Mouse (Mus musculus) neural tube, embryonic 12.5 days (tissue): ENCODE measurements around the gene Olfr1289. TPM values are rescaled to one million over a fixed set of nuclear protein-coding genes. Genes with fewer than 3 reads are reported as not detected.

Experiments used
- ATAC-seq: fragments of 200-750 bp; cut with Nextera tagmentation; 2 replicates; pipeline ENCODE4 v1.8.0; 2017; ENCODE audit warnings: low read depth, mild to moderate bottlenecking, moderate TSS enrichment, moderate library complexity; ENCODE audit not compliant: low FRiP score
- H3K27ac ChIP-seq: fragments of 300-500 bp; sonication (generic); 2 replicates; pipeline ENCODE4 v1.5.1; 2016
- H3K27me3 ChIP-seq: fragments of 300-500 bp; sonication (generic); replicated peaks from 2 replicates; pipeline ENCODE4 v1.6.1; 2016; ENCODE audit warnings: mild to moderate bottlenecking
- H3K36me3 ChIP-seq: fragments of 300-500 bp; sonication (generic); 2 replicates; pipeline ENCODE4 v1.6.1; 2016; ENCODE audit warnings: mild to moderate bottlenecking
- H3K4me1 ChIP-seq: fragments of 300-500 bp; sonication (generic); 2 replicates; pipeline ENCODE4 v1.6.1; 2016
- H3K4me2 ChIP-seq: fragments of 300-500 bp; sonication (generic); replicated peaks from 2 replicates; pipeline ENCODE4 v1.6.1; 2016; ENCODE audit warnings: mild to moderate bottlenecking
- H3K4me3 ChIP-seq: fragments of 300-500 bp; sonication (generic); 2 replicates; pipeline ENCODE4 v1.5.1; 2016
- H3K9ac ChIP-seq: fragments of 300-500 bp; sonication (generic); 2 replicates; pipeline ENCODE4 v1.6.1; 2016; ENCODE audit warnings: mild to moderate bottlenecking
- H3K9me3 ChIP-seq: fragments of 300-500 bp; sonication (generic); 2 replicates; pipeline ENCODE4 v1.6.1; 2016; ENCODE audit warnings: mild to moderate bottlenecking
- WGBS: fragments of 180-500 bp; shearing (Covaris S2); methylation state at CpG from one replicate; pipeline ENCODE4 v1.1.7; 2016; 5-methylcytosine and 5-hydroxymethylcytosine counted together
- polyA plus RNA-seq: library from polyadenylated mRNA; unstranded; fragments of >200 nt; fragmentation: Nextera tagmentation; extraction: Ambion mirVana; gene quantifications from 2 replicates; pipeline ENCODE4 v1.2.1, GENCODE M21; 2016

Gene Olfr1289
- polyA plus RNA-seq: not detected in 2 replicates

GRCm38 (mm10) chr2:111480519-111480918, at the start of gene Olfr1289:
Olfr1289 (plus strand) TSS chr2:111480819.
- Histone ChIP-seq H3K4me2 (no peak within 1 kb of the TSS), H3K36me3 (no peaks in the 10 kb centered on the region), H3K4me1 (no peaks in the 10 kb centered on the region), H3K4me3 (no peak within 1 kb of the TSS), H3K9me3 (no peaks in the 10 kb centered on the region), H3K27ac (no peak within 1 kb of the TSS), H3K27me3 (no peaks in the 10 kb centered on the region), H3K9ac (no peak within 1 kb of the TSS)
- ATAC-seq: no peak
- WGBS: 86% methylated on average over 1 of the region's 1 CpGs

GRCm38 (mm10) chr2:111448842-111449241, 31.8 kb upstream of the Olfr1289 start, which contains the start of gene Olfr1287:
Olfr1287 (plus strand) TSS chr2:111449142.
- no peaks in the 10 kb centered on the region for H3K27me3 ChIP-seq
- WGBS: 63% methylated on average over 1 of the region's 1 CpGs
- no peak within 1 kb of the TSS for H3K4me2 ChIP-seq
- H3K9ac ChIP-seq: no peak within 1 kb of the TSS
- no peaks in the 10 kb centered on the region for H3K9me3 ChIP-seq
- no peak for ATAC-seq
- no peaks in the 10 kb centered on the region for H3K36me3 ChIP-seq
- no peaks in the 10 kb centered on the region for H3K4me1 ChIP-seq
- H3K4me3 ChIP-seq: no peak within 1 kb of the TSS
- no peak within 1 kb of the TSS for H3K27ac ChIP-seq

GRCm38 (mm10) chr2:111473801-111474200, 6.8 kb upstream of the Olfr1289 start, which contains the start of gene Olfr1288:
Olfr1288 (plus strand) TSS chr2:111474101.
- H3K36me3 ChIP-seq: no peaks in the 10 kb centered on the region
- no peak within 1 kb of the TSS for H3K27ac ChIP-seq
- no peak for ATAC-seq
- WGBS: 89% methylated on average over 1 of the region's 1 CpGs
- no peak within 1 kb of the TSS for H3K4me2 ChIP-seq
- H3K4me1 ChIP-seq: no peaks in the 10 kb centered on the region
- H3K27me3 ChIP-seq: no peaks in the 10 kb centered on the region
- no peak within 1 kb of the TSS for H3K4me3 ChIP-seq
- H3K9ac ChIP-seq: no peak within 1 kb of the TSS
- no peaks in the 10 kb centered on the region for H3K9me3 ChIP-seq

- Histone ChIP-seq H3K4me2 (no peak within 1 kb of the TSS), H3K4me1 (no peaks in the 10 kb centered on the region), H3K36me3 (no peaks in the 10 kb centered on the region), H3K27ac (no peak within 1 kb of the TSS), H3K9me3 (no peaks in the 10 kb centered on the region), H3K4me3 (no peak within 1 kb of the TSS), H3K9ac (no peak within 1 kb of the TSS), H3K27me3 (no peaks in the 10 kb centered on the region)
- WGBS: 84% methylated on average over 5 of the region's 5 CpGs
- ATAC-seq: no peak
These were observed 13.1 kb downstream of the Olfr1289 start, which contains the start of gene Olfr1290 for GRCm38 (mm10) chr2:111493729-111494128. Olfr1290 (minus strand) TSS chr2:111493829.

- no peaks in the 10 kb centered on the region for H3K36me3 ChIP-seq
- ATAC-seq: no peak
- H3K9me3 ChIP-seq: no peaks in the 10 kb centered on the region
- no peak within 1 kb of the TSS for H3K4me2 ChIP-seq
- 94% methylated on average over 3 of the region's 3 CpGs for WGBS
- H3K4me1 ChIP-seq: no peaks in the 10 kb centered on the region
- H3K27ac ChIP-seq: no peak within 1 kb of the TSS
- no peak within 1 kb of the TSS for H3K4me3 ChIP-seq
- H3K9ac ChIP-seq: no peak within 1 kb of the TSS
- H3K27me3 ChIP-seq: no peaks in the 10 kb centered on the region
These were observed 16.3 kb downstream of the Olfr1289 start, which contains the start of gene Olfr1291-ps1 for GRCm38 (mm10) chr2:111496880-111497279. Olfr1291-ps1 (plus strand) TSS chr2:111497180.

GRCm38 (mm10) chr2:111517451-111517850, 36.8 kb downstream of the Olfr1289 start:
- peaks cover 7% of the 10 kb centered on the region; the same call in 1 of the 2 replicates for H3K9me3 ChIP-seq
- H3K27ac ChIP-seq: no peak overlapping the region
- no peak overlapping the region for H3K4me2 ChIP-seq
- no peaks in the 10 kb centered on the region for H3K27me3 ChIP-seq
- H3K9ac ChIP-seq: no peak overlapping the region
- no peaks in the 10 kb centered on the region for H3K36me3 ChIP-seq
- 92% methylated on average over 10 of the region's 10 CpGs for WGBS
- no peak overlapping the region for H3K4me3 ChIP-seq
- H3K4me1 ChIP-seq: no peaks in the 10 kb centered on the region
- ATAC-seq: no peak

- no peak for ATAC-seq
- Histone ChIP-seq H3K9ac (no peak within 1 kb of the TSS), H3K9me3 (0 out of 2 replicates have a peak, but pooled peaks cover 4% of the 10 kb centered on the region), H3K4me3 (no peak within 1 kb of the TSS), H3K4me1 (no peaks in the 10 kb centered on the region), H3K36me3 (no peaks in the 10 kb centered on the region), H3K27me3 (no peaks in the 10 kb centered on the region), H3K27ac (no peak within 1 kb of the TSS), H3K4me2 (no peak within 1 kb of the TSS)
- 95% methylated on average over 1 of the region's 1 CpGs for WGBS
These were observed 44.3 kb downstream of the Olfr1289 start, which contains the start of gene Olfr1293-ps for GRCm38 (mm10) chr2:111524903-111525302. Olfr1293-ps (plus strand) TSS chr2:111525203.

Other genes with a start within 250 kb of the Olfr1289 start
- not detected in 2 replicates for gene Olfr1275, start 245.5 kb upstream of the Olfr1289 start, polyA plus RNA-seq
- not detected in 2 replicates for gene Olfr1276, start 226.3 kb upstream of the Olfr1289 start, polyA plus RNA-seq
- not detected in 2 replicates for gene Olfr1277, start 206.7 kb upstream of the Olfr1289 start, polyA plus RNA-seq
- not detected in 2 replicates for gene Olfr1278, start 190.7 kb upstream of the Olfr1289 start, polyA plus RNA-seq
- gene Olfr1279, start 180.2 kb upstream of the Olfr1289 start, polyA plus RNA-seq: not detected in 2 replicates
- not detected in 2 replicates for gene Olfr1280, start 166.8 kb upstream of the Olfr1289 start, polyA plus RNA-seq
- gene Olfr1281, start 154.3 kb upstream of the Olfr1289 start, polyA plus RNA-seq: not detected in 2 replicates
- not detected in 2 replicates for gene Olfr1282, start 144.7 kb upstream of the Olfr1289 start, polyA plus RNA-seq
- not detected in 2 replicates for gene Olfr1283, start 114.0 kb upstream of the Olfr1289 start, polyA plus RNA-seq
- not detected in 2 replicates for gene Olfr1284, start 105.3 kb upstream of the Olfr1289 start, polyA plus RNA-seq
- gene Olfr1286, start 57.7 kb upstream of the Olfr1289 start, polyA plus RNA-seq: not detected in 2 replicates
- not detected in 2 replicates for gene Olfr1287, start 31.7 kb upstream of the Olfr1289 start, polyA plus RNA-seq
- not detected in 2 replicates for gene Olfr1288, start 6.7 kb upstream of the Olfr1289 start, polyA plus RNA-seq
- not detected in 2 replicates for gene Olfr1290, start 13.0 kb downstream of the Olfr1289 start, polyA plus RNA-seq
- gene Olfr1291-ps1, start 16.4 kb downstream of the Olfr1289 start, polyA plus RNA-seq: not detected in 2 replicates
- not detected in 2 replicates for gene Olfr1293-ps, start 44.4 kb downstream of the Olfr1289 start, polyA plus RNA-seq
- gene Olfr1294, start 59.5 kb downstream of the Olfr1289 start, polyA plus RNA-seq: not detected in 2 replicates
- gene Olfr1295, start 88.9 kb downstream of the Olfr1289 start, polyA plus RNA-seq: not detected in 2 replicates
- not detected in 2 replicates for gene Olfr1297, start 145.7 kb downstream of the Olfr1289 start, polyA plus RNA-seq
- gene Olfr1298, start 168.4 kb downstream of the Olfr1289 start, polyA plus RNA-seq: not detected in 2 replicates
- not detected in 2 replicates for gene Olfr1299, start 180.6 kb downstream of the Olfr1289 start, polyA plus RNA-seq